Mouse (Mus musculus) heart, embryonic 11.5 days (tissue): ENCODE data around the gene Adamtsl3. TPM values are rescaled to one million over a fixed set of nuclear protein-coding genes. Genes with fewer than 3 reads are reported as not detected.

ENCODE experiments used
- ATAC-seq: fragments of 200-750 bp; cut with Nextera tagmentation; replicated peaks from 2 replicates; pipeline ENCODE4 v1.8.0; 2017; ENCODE audit warnings: moderate library complexity; ENCODE audit not compliant: insufficient number of reproducible peaks, low FRiP score, low TSS enrichment
- H3K27ac ChIP-seq: fragments of 300-500 bp; sonication (generic); 2 replicates; pipeline ENCODE4 v1.5.1; 2014; ENCODE audit warnings: mild to moderate bottlenecking, low read depth, low read length
- H3K27me3 ChIP-seq: fragments of 300-500 bp; sonication (generic); 2 replicates; pipeline ENCODE4 v1.6.1; 2014; ENCODE audit warnings: mild to moderate bottlenecking, low read length, mixed read lengths; ENCODE audit not compliant: control insufficient read depth, insufficient read depth
- H3K36me3 ChIP-seq: fragments of 300-500 bp; sonication (generic); 2 replicates; pipeline ENCODE4 v1.6.1; 2014; ENCODE audit warnings: mild to moderate bottlenecking, low read length, moderate library complexity, mixed read lengths; ENCODE audit not compliant: control insufficient read depth, insufficient read depth
- H3K4me1 ChIP-seq: fragments of 300-500 bp; sonication (generic); 2 replicates; pipeline ENCODE4 v1.6.1; 2014; ENCODE audit warnings: low read length; ENCODE audit not compliant: control insufficient read depth, insufficient read depth
- H3K4me2 ChIP-seq: fragments of 300-500 bp; sonication (generic); 2 replicates; pipeline ENCODE4 v1.6.1; 2014; ENCODE audit warnings: mild to moderate bottlenecking, moderate library complexity
- H3K4me3 ChIP-seq: fragments of 300-500 bp; sonication (generic); 2 replicates; pipeline ENCODE4 v1.5.1; 2014; ENCODE audit warnings: low read depth, low read length
- H3K9ac ChIP-seq: fragments of 300-500 bp; sonication (generic); 2 replicates; pipeline ENCODE4 v1.6.1; 2014; ENCODE audit warnings: mild to moderate bottlenecking, low read depth, low read length, moderate library complexity
- H3K9me3 ChIP-seq: fragments of 300-500 bp; sonication (generic); replicated peaks from 2 replicates; pipeline ENCODE4 v1.6.1; 2016; ENCODE audit warnings: low read length; ENCODE audit not compliant: control insufficient read depth
- WGBS: fragments of 180-500 bp; shearing (Covaris S2); extraction: QIAGEN DNeasy Blood & Tissue Kit; methylation state at CpG from one replicate; pipeline ENCODE4 v1.1.7; 2014; ENCODE audit not compliant: insufficient replicate concordance; 5-methylcytosine and 5-hydroxymethylcytosine counted together
- polyA plus RNA-seq: library from polyadenylated mRNA; unstranded; fragments of >200 nt; fragmentation: Nextera tagmentation; extraction: Ambion mirVana; gene quantifications from 2 replicates; pipeline ENCODE4 v1.2.1, GENCODE M21; 2014

Adamtsl3 gene
- polyA plus RNA-seq, 1 experiment from 2014 or later = 0.57 TPM

GRCm38 (mm10) chr7:82387121-82387520 is 51.6 kb downstream of the Adamtsl3 start:
- Histone ChIP-seq H3K9ac (no peak overlapping the region), H3K36me3 (no peaks in the 10 kb centered on the region), H3K4me1 (no peaks in the 10 kb centered on the region), H3K4me2 (no peak overlapping the region), H3K27me3 (no peaks in the 10 kb centered on the region), H3K4me3 (no peak overlapping the region), H3K27ac (no peak overlapping the region), H3K9me3 (no peaks in the 10 kb centered on the region)
- no peak for ATAC-seq
- WGBS = 91% methylated on average over 3 of the region's 3 CpGs

- H3K4me2 ChIP-seq = no peak overlapping the region
- H3K27ac ChIP-seq = no peak overlapping the region
- 74% methylated on average over 6 of the region's 6 CpGs for WGBS
- H3K36me3 ChIP-seq = no peaks in the 10 kb centered on the region
- H3K4me1 ChIP-seq = no peaks in the 10 kb centered on the region
- H3K9me3 ChIP-seq = no peaks in the 10 kb centered on the region
- no peak overlapping the region for H3K4me3 ChIP-seq
- ATAC-seq = no peak
- no peak overlapping the region for H3K9ac ChIP-seq
- no peaks in the 10 kb centered on the region for H3K27me3 ChIP-seq
These were observed 59.1 kb downstream of the Adamtsl3 start for GRCm38 (mm10) chr7:82394435-82395186.

GRCm38 (mm10) chr7:82395239-82395638 is 59.7 kb downstream of the Adamtsl3 start:
- H3K4me3 ChIP-seq = no peak overlapping the region
- no peaks in the 10 kb centered on the region for H3K36me3 ChIP-seq
- H3K9ac ChIP-seq = no peak overlapping the region
- H3K27me3 ChIP-seq = no peaks in the 10 kb centered on the region
- 80% methylated on average over 12 of the region's 12 CpGs for WGBS
- H3K4me2 ChIP-seq = no peak overlapping the region
- no peak overlapping the region for H3K27ac ChIP-seq
- H3K9me3 ChIP-seq = no peaks in the 10 kb centered on the region
- no peak for ATAC-seq
- H3K4me1 ChIP-seq = no peaks in the 10 kb centered on the region

GRCm38 (mm10) chr7:82395751-82396512 is 60.4 kb downstream of the Adamtsl3 start:
- Histone ChIP-seq H3K4me3 (no peak overlapping the region), H3K9ac (no peak overlapping the region), H3K4me1 (no peaks in the 10 kb centered on the region), H3K36me3 (no peaks in the 10 kb centered on the region), H3K4me2 (no peak overlapping the region), H3K27me3 (no peaks in the 10 kb centered on the region), H3K27ac (no peak overlapping the region), H3K9me3 (no peaks in the 10 kb centered on the region)
- WGBS = 80% methylated on average over 6 of the region's 6 CpGs
- no peak for ATAC-seq

- H3K4me1 ChIP-seq = no peaks in the 10 kb centered on the region
- no peak overlapping the region for H3K4me2 ChIP-seq
- no peak overlapping the region for H3K9ac ChIP-seq
- 61% methylated on average over 4 of the region's 5 CpGs for WGBS
- H3K27ac ChIP-seq = no peak overlapping the region
- H3K27me3 ChIP-seq = no peaks in the 10 kb centered on the region
- no peak for ATAC-seq
- H3K36me3 ChIP-seq = no peaks in the 10 kb centered on the region
- H3K9me3 ChIP-seq = no peaks in the 10 kb centered on the region
- no peak overlapping the region for H3K4me3 ChIP-seq
These were observed 61.4 kb downstream of the Adamtsl3 start for GRCm38 (mm10) chr7:82396869-82397268.

- Histone ChIP-seq H3K27me3 (no peaks in the 10 kb centered on the region), H3K4me2 (no peak overlapping the region), H3K9ac (no peak overlapping the region), H3K4me1 (no peaks in the 10 kb centered on the region), H3K27ac (no peak overlapping the region), H3K4me3 (no peak overlapping the region), H3K9me3 (no peaks in the 10 kb centered on the region), H3K36me3 (no peaks in the 10 kb centered on the region)
- WGBS = 63% methylated on average over 8 of the region's 8 CpGs
- ATAC-seq = no peak
These were observed 62.1 kb downstream of the Adamtsl3 start for GRCm38 (mm10) chr7:82397632-82398031.

GRCm38 (mm10) chr7:82405466-82406045 is 70.1 kb downstream of the Adamtsl3 start:
- H3K36me3 ChIP-seq = no peaks in the 10 kb centered on the region
- ATAC-seq = no peak

GRCm38 (mm10) chr7:82410966-82411365 is 75.5 kb downstream of the Adamtsl3 start:
- Histone ChIP-seq H3K9me3 (no peaks in the 10 kb centered on the region), H3K27ac (no peak overlapping the region), H3K9ac (no peak overlapping the region), H3K4me3 (no peak overlapping the region), H3K27me3 (no peaks in the 10 kb centered on the region), H3K4me1 (no peaks in the 10 kb centered on the region), H3K4me2 (no peak overlapping the region), H3K36me3 (no peaks in the 10 kb centered on the region)
- no peak for ATAC-seq
- WGBS = 56% methylated on average over 4 of the region's 4 CpGs

More at GRCm38 (mm10) chr7:82405466-82406045, 70.1 kb downstream of the Adamtsl3 start:
- no peaks in the 10 kb centered on the region for H3K27me3 ChIP-seq
- no peak overlapping the region for H3K27ac ChIP-seq
- 80% methylated on average over 9 of the region's 9 CpGs for WGBS
- no peak overlapping the region for H3K4me2 ChIP-seq
- H3K9ac ChIP-seq = no peak overlapping the region
- H3K9me3 ChIP-seq = no peaks in the 10 kb centered on the region
- no peaks in the 10 kb centered on the region for H3K4me1 ChIP-seq
- H3K4me3 ChIP-seq = no peak overlapping the region
